Mouse (Mus musculus) erythroblast, embryonic 14.5 days (primary cell): Measurements from ENCODE around the gene Tax1bp1.

Source experiments
- GATA1 ChIP-seq: IDR thresholded peaks from 2 replicates; pipeline ENCODE4 v1.6.1; 2012; ENCODE audit warnings: low read length, inconsistent platforms, mixed read lengths
- TAL1 ChIP-seq: IDR thresholded peaks from 3 replicates; pipeline ENCODE4 v1.6.1; 2012; ENCODE audit warnings: low read length, inconsistent platforms, mixed read lengths

GRCm38 (mm10) chr6:52765206-52765605 lies 51.7 kb downstream of the Tax1bp1 start:
- no peak for TF ChIP-seq TAL1
- TF ChIP-seq GATA1 = no peak
